Mouse (Mus musculus) liver, adult 2 months (tissue): ENCODE results near the gene Homer1. TPM values are rescaled to one million over a fixed set of nuclear protein-coding genes. Genes with fewer than 3 reads are reported as not detected.

ENCODE experiments used
- DNase-seq: peaks from one replicate; pipeline ENCODE4 v3.0.0-alpha.2; 2011; ENCODE audit warnings: low read depth, low spot score; ENCODE audit errors: extremely low read depth
- H3K27ac ChIP-seq: fragments of 200-500 bp; replicated peaks from 2 replicates; pipeline ENCODE4 v1.5.1; 2012; ENCODE audit warnings: low read depth, mild to moderate bottlenecking, control low read depth, inconsistent platforms, low read length; ENCODE audit not compliant: insufficient read depth
- H3K27me3 ChIP-seq: fragments of 200-500 bp; 2 replicates; pipeline ENCODE4 v1.6.1; 2012; ENCODE audit warnings: mild to moderate bottlenecking, moderate library complexity, low read length, inconsistent platforms; ENCODE audit not compliant: control insufficient read depth, insufficient read depth
- H3K36me3 ChIP-seq: fragments of 200-500 bp; 2 replicates; pipeline ENCODE4 v1.6.1; 2012; ENCODE audit warnings: low read length, inconsistent platforms; ENCODE audit not compliant: control insufficient read depth, insufficient read depth
- H3K4me1 ChIP-seq: fragments of 200-500 bp; 2 replicates; pipeline ENCODE4 v1.6.1; 2011; ENCODE audit warnings: low read length; ENCODE audit not compliant: control insufficient read depth, insufficient read depth
- H3K4me3 ChIP-seq: fragments of 200-500 bp; 2 replicates; pipeline ENCODE4 v1.5.1; 2011; ENCODE audit warnings: low read depth, mild to moderate bottlenecking, control low read depth, low read length, moderate library complexity; ENCODE audit not compliant: insufficient read depth
- H3K79me2 ChIP-seq: fragments of 200-500 bp; 2 replicates; pipeline ENCODE4 v1.6.1; 2012; ENCODE audit warnings: inconsistent platforms, mild to moderate bottlenecking, low read length, moderate library complexity; ENCODE audit not compliant: control insufficient read depth, insufficient read depth
- H3K9ac ChIP-seq: fragments of 200-500 bp; 2 replicates; pipeline ENCODE4 v1.6.1; 2012; ENCODE audit warnings: low read depth, mild to moderate bottlenecking, control low read depth, inconsistent platforms, low read length
- CTCF ChIP-seq: fragments of 200-500 bp; IDR thresholded peaks from 2 replicates; pipeline ENCODE4 v1.5.1; 2011; ENCODE audit warnings: low read depth, low read length, control low read depth
- POLR2A ChIP-seq: fragments of 200-500 bp; IDR thresholded peaks from 2 replicates; pipeline ENCODE4 v1.6.1; 2011; ENCODE audit warnings: low read length, control low read depth; ENCODE audit not compliant: insufficient read depth; ENCODE audit errors: extremely low read depth
- WGBS: fragments of 180-500 bp; shearing (Covaris S2); methylation state at CpG from one replicate; pipeline ENCODE4 v1.1.7; 2018; 5-methylcytosine and 5-hydroxymethylcytosine counted together
- polyA plus RNA-seq: library from polyadenylated mRNA; depleted of rRNA; stranded (reverse); fragments of >200 nt; gene quantifications from 2 replicates; pipeline ENCODE4 v1.2.3, GENCODE M21; 2012
- total RNA-seq: library from RNA; depleted of rRNA; stranded (reverse); fragments of >200 nt; gene quantifications from 2 replicates; pipeline ENCODE4 v1.2.3, GENCODE M21; 2014

Homer1 gene
- total and polyA plus RNA-seq, 2 experiments = 1.8 to 13.2 TPM

GRCm38 (mm10) chr13:93378493-93378892 lies 79.1 kb downstream of the Homer1 start:
- Histone ChIP-seq H3K4me1 (no peaks in the 10 kb centered on the region), H3K9ac (no peak overlapping the region), H3K27ac (no peak overlapping the region), H3K36me3 (no peaks in the 10 kb centered on the region), H3K27me3 (no peaks in the 10 kb centered on the region), H3K79me2 (no peaks in the 10 kb centered on the region), H3K4me3 (no peak overlapping the region)
- DNase-seq = no peak
- no peak for TF ChIP-seq CTCF
- TF ChIP-seq POLR2A = no peak
- 96% methylated on average over 1 of the region's 1 CpGs for WGBS

GRCm38 (mm10) chr13:93380399-93381063 lies 81.1 kb downstream of the Homer1 start:
- H3K27me3 ChIP-seq = no peaks in the 10 kb centered on the region
- H3K36me3 ChIP-seq = no peaks in the 10 kb centered on the region
- H3K9ac ChIP-seq = no peak overlapping the region
- H3K4me1 ChIP-seq = no peaks in the 10 kb centered on the region
- H3K4me3 ChIP-seq = no peak overlapping the region
- DNase-seq = no peak
- 94% methylated on average over 8 of the region's 8 CpGs for WGBS
- H3K79me2 ChIP-seq = no peaks in the 10 kb centered on the region
- no peak overlapping the region for H3K27ac ChIP-seq
- TF ChIP-seq POLR2A (no peak), CTCF (no peak)

- Histone ChIP-seq H3K4me1 (no peaks in the 10 kb centered on the region), H3K27ac (no peak overlapping the region), H3K27me3 (no peaks in the 10 kb centered on the region), H3K4me3 (no peak overlapping the region), H3K36me3 (no peaks in the 10 kb centered on the region), H3K79me2 (no peaks in the 10 kb centered on the region), H3K9ac (no peak overlapping the region)
- WGBS = 72% methylated on average over 1 of the region's 1 CpGs
- TF ChIP-seq CTCF (no peak), POLR2A (no peak)
- DNase-seq = no peak
Observed at GRCm38 (mm10) chr13:93381301-93381700, 81.9 kb downstream of the Homer1 start.

- H3K4me3 ChIP-seq = no peak overlapping the region
- 98% methylated on average over 5 of the region's 5 CpGs for WGBS
- no peak overlapping the region for H3K27ac ChIP-seq
- H3K4me1 ChIP-seq = no peaks in the 10 kb centered on the region
- no peak for TF ChIP-seq CTCF
- TF ChIP-seq POLR2A = no peak
- H3K9ac ChIP-seq = no peak overlapping the region
- H3K36me3 ChIP-seq = no peaks in the 10 kb centered on the region
- H3K27me3 ChIP-seq = no peaks in the 10 kb centered on the region
- no peaks in the 10 kb centered on the region for H3K79me2 ChIP-seq
- DNase-seq = no peak
Observed at GRCm38 (mm10) chr13:93383092-93383491, 83.7 kb downstream of the Homer1 start.

GRCm38 (mm10) chr13:93383620-93384019 lies 84.2 kb downstream of the Homer1 start:
- no peak overlapping the region for H3K4me3 ChIP-seq
- no peak overlapping the region for H3K9ac ChIP-seq
- H3K79me2 ChIP-seq = no peaks in the 10 kb centered on the region
- 89% methylated on average over 2 of the region's 2 CpGs for WGBS
- TF ChIP-seq CTCF (no peak), POLR2A (no peak)
- no peak overlapping the region for H3K27ac ChIP-seq
- no peaks in the 10 kb centered on the region for H3K27me3 ChIP-seq
- no peak for DNase-seq
- H3K4me1 ChIP-seq = no peaks in the 10 kb centered on the region
- no peaks in the 10 kb centered on the region for H3K36me3 ChIP-seq

GRCm38 (mm10) chr13:93384481-93384880 lies 85.0 kb downstream of the Homer1 start:
- no peak for DNase-seq
- no peaks in the 10 kb centered on the region for H3K4me1 ChIP-seq

More at GRCm38 (mm10) chr13:93384481-93384880, 85.0 kb downstream of the Homer1 start:
- no peaks in the 10 kb centered on the region for H3K27me3 ChIP-seq
- H3K79me2 ChIP-seq = no peaks in the 10 kb centered on the region
- H3K27ac ChIP-seq = no peak overlapping the region
- H3K4me3 ChIP-seq = no peak overlapping the region
- 90% methylated on average over 1 of the region's 1 CpGs for WGBS
- no peaks in the 10 kb centered on the region; the same call in 1 of the 2 replicates for H3K36me3 ChIP-seq
- TF ChIP-seq POLR2A = no peak
- TF ChIP-seq CTCF = no peak
- H3K9ac ChIP-seq = no peak overlapping the region
